ENCODE assay signal across 8 mouse cellular contexts in the genomic region with DNA sequence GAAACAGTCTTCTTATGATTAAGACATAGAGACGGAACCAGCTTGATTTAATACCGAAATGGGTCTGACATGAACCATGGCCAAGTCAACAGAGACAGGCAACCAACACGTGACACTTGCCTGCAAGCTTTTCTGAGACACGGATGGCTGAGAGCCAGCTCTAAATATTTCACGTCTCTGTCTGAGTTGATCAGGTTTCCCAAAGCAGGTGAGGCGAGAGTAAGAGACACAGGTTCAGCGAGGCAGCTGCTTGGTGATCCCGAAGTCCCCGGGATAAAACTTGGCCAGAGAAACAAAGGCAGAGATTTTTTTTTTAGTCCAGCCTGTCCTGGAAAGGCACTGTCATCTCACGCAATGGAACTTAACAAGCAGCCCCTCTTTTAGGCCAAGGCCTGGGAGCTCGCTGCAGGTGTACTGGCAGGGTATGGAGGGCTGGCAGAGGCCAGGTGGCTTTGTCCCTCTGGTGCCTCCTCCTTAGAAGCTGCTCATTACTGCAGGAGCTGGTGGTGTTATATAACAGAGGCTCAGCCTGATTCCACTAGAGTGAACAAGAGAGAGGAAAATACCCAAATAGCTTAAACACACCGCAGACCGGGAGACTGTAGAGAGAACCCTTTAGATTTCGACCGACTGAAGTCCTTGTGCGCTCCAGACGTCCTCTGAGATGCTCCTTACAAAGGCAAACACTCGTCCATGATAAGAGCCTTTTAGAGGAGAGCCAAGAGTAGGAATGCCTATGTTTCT. TPM values are rescaled to one million over a fixed set of nuclear protein-coding genes. Genes with fewer than 3 reads are reported as not detected.
A peak's percentile ranks its signal among the peaks of the same experiment; 100 is the strongest.
DNase-seq lines count a peak whose midpoint lies in the region; ATAC-seq lines count a peak whose summit lies in the region.

No protein-coding gene starts in this region.

- 0 out of 2 replicates have a peak, but pooled peaks have one; percentile 30 for ATAC-seq in embryonic facial prominence, embryonic 11.5 days (replicated peaks; ENCODE audit: insufficient number of reproducible peaks, low FRiP score, low TSS enrichment, low read depth)
- peak; percentile 67 for ATAC-seq in lung, embryonic 16.5 days (ENCODE audit: low read depth)

- no peak overlapping the region for H3K9ac ChIP-seq in embryonic facial prominence, embryonic 11.5 days (replicated peaks; ENCODE audit: low read length)
- H3K9ac ChIP-seq in lung, embryonic 16.5 days (ENCODE audit: low read length) = peak overlapping the region; percentile 14; the same call in 1 of the 2 replicates

- intact Hi-C loops in left cerebral cortex, postnatal 10 days (cut with DNase I) = no loop called here

- H3K27ac ChIP-seq in embryonic facial prominence, embryonic 11.5 days (replicated peaks; ENCODE audit: low read depth, low read length) = no peak overlapping the region
- H3K27ac ChIP-seq in lung, embryonic 16.5 days (ENCODE audit: low read length) = peak overlapping the region; percentile 85
- no peak overlapping the region for H3K27ac ChIP-seq in hindbrain, embryonic 10.5 days

- no peak overlapping the region for H3K4me2 ChIP-seq in embryonic facial prominence, embryonic 11.5 days (ENCODE audit: low read depth, low read length)
- peak overlapping the region; percentile 13 for H3K4me2 ChIP-seq in lung, embryonic 16.5 days (ENCODE audit: low read depth, low read length)

- peak; percentile 46 for DNase-seq in left cerebral cortex, adult 11 months (ENCODE audit: low spot score)
- no peak for DNase-seq in left cerebral cortex, postnatal 10 days (ENCODE audit: extremely low spot score in 1 of 2, low spot score in 2 of 2)
- DNase-seq in embryonic facial prominence, embryonic 11.5 days (ENCODE audit: low spot score) = no peak
- peak; percentile 53 for DNase-seq in layer of hippocampus, adult 11-12 months (ENCODE audit: low spot score)
- no peak for DNase-seq in thymus, postnatal 0 days (ENCODE audit: low spot score)
- no peak for DNase-seq in natural killer cell, adult 2 months (ENCODE audit: low spot score in 2 of 2)
- no peak for DNase-seq in hindbrain, embryonic 10.5 days (ENCODE audit: low spot score)

- H3K4me3 ChIP-seq in embryonic facial prominence, embryonic 11.5 days (ENCODE audit: low read depth, low read length) = no peak overlapping the region
- no peak overlapping the region for H3K4me3 ChIP-seq in lung, embryonic 16.5 days (ENCODE audit: low read length)
- no peak overlapping the region for H3K4me3 ChIP-seq in hindbrain, embryonic 10.5 days

- H3K9me3 ChIP-seq in embryonic facial prominence, embryonic 11.5 days (replicated peaks; ENCODE audit: control insufficient read depth, low read length) = no peaks in the 10 kb centered on the region
- H3K9me3 ChIP-seq in lung, embryonic 16.5 days (ENCODE audit: control insufficient read depth, low read length) = no peaks in the 10 kb centered on the region
- no peaks in the 10 kb centered on the region for H3K9me3 ChIP-seq in hindbrain, embryonic 10.5 days

- WGBS in embryonic facial prominence, embryonic 11.5 days = 73% methylated on average over 18 of the region's 18 CpGs
- 44% methylated on average over 18 of the region's 18 CpGs for WGBS in lung, embryonic 16.5 days
- WGBS in hindbrain, embryonic 10.5 days = 89% methylated on average over 18 of the region's 18 CpGs

- H3K4me1 ChIP-seq in embryonic facial prominence, embryonic 11.5 days (ENCODE audit: control insufficient read depth, insufficient read depth, low read length) = no peaks in the 10 kb centered on the region
- peaks cover 62% of the 10 kb centered on the region for H3K4me1 ChIP-seq in lung, embryonic 16.5 days (replicated peaks; ENCODE audit: control insufficient read depth, insufficient read depth, low read length)
- H3K4me1 ChIP-seq in hindbrain, embryonic 10.5 days (replicated peaks) = peaks cover 26% of the 10 kb centered on the region

- no peaks in the 10 kb centered on the region for H3K27me3 ChIP-seq in embryonic facial prominence, embryonic 11.5 days (ENCODE audit: control insufficient read depth, insufficient read depth, low read length)
- no peaks in the 10 kb centered on the region for H3K27me3 ChIP-seq in lung, embryonic 16.5 days (ENCODE audit: control insufficient read depth, insufficient read depth, low read depth, low read length)
- no peaks in the 10 kb centered on the region for H3K27me3 ChIP-seq in hindbrain, embryonic 10.5 days (ENCODE audit: insufficient read depth, poor library complexity, severe bottlenecking)

- no peaks in the 10 kb centered on the region for H3K36me3 ChIP-seq in embryonic facial prominence, embryonic 11.5 days (replicated peaks; ENCODE audit: control insufficient read depth, insufficient read depth, low read depth, low read length)
- no peaks in the 10 kb centered on the region for H3K36me3 ChIP-seq in lung, embryonic 16.5 days (ENCODE audit: control insufficient read depth, insufficient read depth, low read length)
- no peaks in the 10 kb centered on the region for H3K36me3 ChIP-seq in hindbrain, embryonic 10.5 days

RNA-seq across cellular contexts. Expression of a gene that starts 36.4 kb away (rescaled TPM):
- 100 to 1,000 TPM; 108 to 113 TPM for total RNA-seq in left cerebral cortex, postnatal 10 days (2021)
- 177 and 184 TPM in 2 replicates for polyA plus RNA-seq in embryonic facial prominence, embryonic 11.5 days (2014; fragmentation: Nextera tagmentation; extraction: Ambion mirVana)
- polyA plus RNA-seq in lung, embryonic 16.5 days (2015; fragmentation: Nextera tagmentation; extraction: Ambion mirVana) = 148 and 169 TPM in 2 replicates
- polyA plus RNA-seq in thymus, postnatal 0 days (2015; fragmentation: Nextera tagmentation; extraction: Ambion mirVana) = 79.6 and 81.6 TPM in 2 replicates
- polyA plus RNA-seq in hindbrain, embryonic 10.5 days (2016; fragmentation: Nextera tagmentation; extraction: Ambion mirVana) = 153 and 156 TPM in 2 replicates

Comparison
In these comparisons a context has a peak if more than half of its experiments do, and no peak if none do; other contexts are left out.
1. DNase-seq: peak in left cerebral cortex, adult 11 months (single experiment) and layer of hippocampus, adult 11-12 months (single experiment); none in left cerebral cortex, postnatal 10 days (0 of 2), embryonic facial prominence, embryonic 11.5 days (single experiment), thymus, postnatal 0 days (single experiment), natural killer cell, adult 2 months (0 of 2) and hindbrain, embryonic 10.5 days (single experiment).